Mouse (Mus musculus): ENCODE results near the gene Mcemp1. TPM values are rescaled to one million over a fixed set of nuclear protein-coding genes. Genes with fewer than 3 reads are reported as not detected.
A peak's percentile ranks its signal among the peaks of the same experiment; 100 is the strongest.

The Mcemp1 gene
- polyA plus RNA-seq, 1 experiment from 2014 or later = 0.20 TPM

DNA sequence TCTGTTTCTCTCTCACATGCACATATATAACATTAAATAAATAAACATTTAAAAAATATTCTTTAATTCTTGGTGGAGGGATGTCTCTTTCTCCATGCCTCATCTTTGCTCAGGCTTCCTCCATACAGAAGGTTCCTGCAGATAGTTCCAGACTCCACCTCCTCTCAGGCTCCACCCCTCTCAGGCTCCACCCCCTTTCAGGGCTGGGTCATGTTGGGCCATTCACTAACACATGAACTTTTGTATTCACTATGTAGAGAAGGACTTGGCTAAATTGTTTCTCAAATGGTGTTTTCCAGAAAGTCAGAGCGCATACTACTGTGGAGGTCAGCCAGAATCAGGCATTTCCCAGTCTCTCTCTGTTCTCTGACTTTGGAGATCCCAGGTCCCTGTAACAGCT, 35.9 kb downstream of the Mcemp1 start:
- H3K27me3 ChIP-seq (ENCODE audit: control insufficient read depth, insufficient read depth, low read length) = no peaks in the 10 kb centered on the region
- no peak overlapping the region for H3K4me2 ChIP-seq
- H3K27ac ChIP-seq (ENCODE audit: low read depth, low read length) = no peak overlapping the region
- H3K9me3 ChIP-seq (ENCODE audit: control insufficient read depth, low read length) = no peaks in the 10 kb centered on the region
- DNase-seq (ENCODE audit: low spot score, missing footprints) (no peak), ATAC-seq (ENCODE audit: low FRiP score) (no peak)
- 95% methylated on average over 1 of the region's 1 CpGs for WGBS
- H3K36me3 ChIP-seq (ENCODE audit: control insufficient read depth, insufficient read depth, low read length) = no peaks in the 10 kb centered on the region
- no peaks in the 10 kb centered on the region for H3K4me1 ChIP-seq (ENCODE audit: control insufficient read depth, insufficient read depth, low read length)
- no peak overlapping the region for H3K4me3 ChIP-seq (ENCODE audit: low read depth, low read length)
- no peak overlapping the region for H3K9ac ChIP-seq (ENCODE audit: low read length)

DNA sequence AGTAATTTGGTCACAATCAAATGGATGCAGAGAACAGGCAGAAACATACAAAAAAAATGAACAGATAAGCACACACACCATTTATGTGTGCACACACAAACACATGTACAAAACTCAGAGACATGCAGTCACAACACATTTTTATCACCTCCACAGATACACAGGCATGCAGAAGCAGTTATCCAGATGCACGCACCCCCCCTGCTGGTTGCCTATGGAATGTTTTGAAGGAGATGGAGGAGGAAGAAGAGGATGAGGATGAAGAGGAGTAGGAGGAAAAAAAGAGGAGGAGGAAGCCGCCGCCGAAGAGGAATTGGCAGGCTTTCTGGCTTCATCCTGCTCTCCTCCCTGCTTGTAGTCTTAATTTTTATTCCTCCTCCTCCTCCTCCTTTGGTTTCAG, 40.2 kb downstream of the Mcemp1 start:
- no peak for ATAC-seq (ENCODE audit: low FRiP score)
- H3K9me3 ChIP-seq (ENCODE audit: control insufficient read depth, low read length) = no peaks in the 10 kb centered on the region
- 48% methylated on average over 4 of the region's 4 CpGs for WGBS
- no peaks in the 10 kb centered on the region for H3K4me1 ChIP-seq (ENCODE audit: control insufficient read depth, insufficient read depth, low read length)
- H3K27me3 ChIP-seq (ENCODE audit: control insufficient read depth, insufficient read depth, low read length) = no peaks in the 10 kb centered on the region
- H3K4me3 ChIP-seq (ENCODE audit: low read depth, low read length) = no peak overlapping the region
- H3K36me3 ChIP-seq (ENCODE audit: control insufficient read depth, insufficient read depth, low read length) = no peaks in the 10 kb centered on the region
- H3K27ac ChIP-seq (ENCODE audit: low read depth, low read length) = no peak overlapping the region
- no peak for DNase-seq (ENCODE audit: low spot score, missing footprints)
- H3K9ac ChIP-seq (ENCODE audit: low read length) = no peak overlapping the region
- no peak overlapping the region for H3K4me2 ChIP-seq

DNA sequence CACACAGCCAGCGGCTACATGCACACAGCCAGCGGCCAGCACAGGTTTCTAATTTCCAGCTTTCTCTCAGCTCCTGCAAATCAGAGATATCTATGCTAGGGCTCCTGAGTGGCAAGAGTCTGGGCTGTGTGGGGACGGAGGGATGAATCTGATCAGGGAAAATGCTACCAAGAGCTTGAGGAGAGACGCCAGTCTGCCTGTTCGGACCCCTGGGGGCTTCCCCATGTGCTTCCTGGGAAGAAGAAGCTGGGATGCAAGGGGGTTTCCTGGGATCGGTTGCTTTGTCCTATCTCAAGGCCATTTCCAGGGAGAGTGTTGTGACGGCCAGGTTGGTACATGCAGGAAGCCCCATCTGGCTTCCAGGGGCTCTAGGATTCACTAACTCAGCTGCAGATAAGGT, 42.1 kb downstream of the Mcemp1 start:
- WGBS = 77% methylated on average over 7 of the region's 7 CpGs
- no peak overlapping the region for H3K27ac ChIP-seq (ENCODE audit: low read depth, low read length)
- H3K9ac ChIP-seq (ENCODE audit: low read length) = no peak overlapping the region
- no peaks in the 10 kb centered on the region for H3K36me3 ChIP-seq (ENCODE audit: control insufficient read depth, insufficient read depth, low read length)
- DNase-seq (ENCODE audit: low spot score, missing footprints) (no peak), ATAC-seq (ENCODE audit: low FRiP score) (no peak)
- H3K9me3 ChIP-seq (ENCODE audit: control insufficient read depth, low read length) = no peaks in the 10 kb centered on the region
- H3K4me2 ChIP-seq = no peak overlapping the region
- no peaks in the 10 kb centered on the region for H3K4me1 ChIP-seq (ENCODE audit: control insufficient read depth, insufficient read depth, low read length)
- no peak overlapping the region for H3K4me3 ChIP-seq (ENCODE audit: low read depth, low read length)
- no peaks in the 10 kb centered on the region for H3K27me3 ChIP-seq (ENCODE audit: control insufficient read depth, insufficient read depth, low read length)

DNA sequence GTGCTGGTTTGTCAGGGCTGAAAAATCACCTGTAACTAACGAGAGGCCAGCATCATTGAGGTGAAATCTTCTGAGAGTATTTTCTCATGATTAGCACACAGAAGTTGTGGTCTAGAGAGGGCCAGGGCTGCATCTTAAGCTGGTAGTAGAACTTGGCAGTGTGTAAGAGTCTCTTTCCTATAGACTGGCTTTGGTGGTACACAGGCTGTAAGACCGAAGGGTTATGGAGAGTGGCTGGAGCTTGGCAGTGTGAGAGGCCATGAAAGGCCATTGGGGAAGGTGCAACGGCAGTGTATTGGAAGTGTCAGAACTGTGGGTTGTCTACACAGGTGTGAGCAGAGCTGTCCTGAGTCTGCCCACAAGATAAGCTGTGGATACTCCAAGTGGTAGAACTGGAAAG, 44.8 kb downstream of the Mcemp1 start:
- 90% methylated on average over 3 of the region's 3 CpGs for WGBS
- Histone ChIP-seq H3K27me3 (ENCODE audit: control insufficient read depth, insufficient read depth, low read length) (no peaks in the 10 kb centered on the region), H3K36me3 (ENCODE audit: control insufficient read depth, insufficient read depth, low read length) (no peaks in the 10 kb centered on the region), H3K4me3 (ENCODE audit: low read depth, low read length) (no peak overlapping the region), H3K9ac (ENCODE audit: low read length) (no peak overlapping the region), H3K4me2 (no peak overlapping the region), H3K27ac (ENCODE audit: low read depth, low read length) (no peak overlapping the region), H3K4me1 (ENCODE audit: control insufficient read depth, insufficient read depth, low read length) (no peaks in the 10 kb centered on the region), H3K9me3 (ENCODE audit: control insufficient read depth, low read length) (no peaks in the 10 kb centered on the region)
- ATAC-seq (ENCODE audit: low FRiP score) (no peak), DNase-seq (ENCODE audit: low spot score, missing footprints) (no peak)

DNA sequence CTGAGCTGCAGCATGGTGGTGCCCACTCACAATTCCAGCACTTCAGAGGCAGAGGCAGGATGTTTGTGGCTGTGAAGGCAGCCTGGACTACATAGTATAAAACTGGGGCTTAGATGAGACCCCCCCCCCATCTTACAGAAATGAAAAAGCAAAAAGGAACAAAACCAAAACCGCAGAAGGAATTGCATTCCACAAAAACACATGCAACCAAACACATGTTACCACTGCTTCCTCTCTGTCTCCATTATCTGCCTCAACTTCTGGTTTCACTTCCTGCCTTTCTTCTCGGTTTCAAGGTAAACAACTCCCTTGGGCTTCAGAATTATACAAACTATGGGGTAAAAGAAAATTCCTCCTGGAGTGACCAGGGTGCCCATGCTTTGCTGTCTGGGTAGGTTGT, 46.1 kb downstream of the Mcemp1 start:
- no peaks in the 10 kb centered on the region for H3K4me1 ChIP-seq (ENCODE audit: control insufficient read depth, insufficient read depth, low read length)

DNA sequence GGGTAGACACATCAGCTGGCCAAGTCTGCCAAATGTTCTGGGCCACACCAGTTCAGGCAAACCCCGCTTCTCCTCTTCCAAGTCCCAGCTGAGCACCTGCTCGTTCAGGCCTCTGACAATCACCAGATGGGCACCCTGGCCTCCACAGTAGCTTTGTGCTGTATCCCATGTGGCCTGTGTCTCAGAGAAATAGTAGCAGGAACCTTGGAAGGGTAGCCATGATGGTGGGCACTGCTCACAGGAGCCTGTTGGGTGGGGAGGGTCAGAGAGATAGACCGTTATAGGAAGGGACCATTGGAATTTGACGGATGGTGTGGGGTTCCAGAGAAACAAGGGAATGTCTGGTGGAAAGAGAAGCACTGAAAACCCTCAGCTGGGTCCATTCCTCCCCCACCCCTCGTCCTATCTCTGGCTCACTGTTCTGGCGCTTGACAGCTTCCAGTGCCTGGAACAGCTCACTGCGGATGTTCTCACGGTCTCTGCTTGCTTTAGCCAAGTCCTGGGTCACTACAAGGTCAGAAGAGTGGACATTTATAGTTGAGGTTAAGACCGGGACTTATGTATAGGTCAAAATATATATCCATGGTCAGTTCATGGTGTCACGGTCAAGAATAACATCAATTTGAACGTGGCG, 51.9 kb downstream of the Mcemp1 start:
- no peak overlapping the region for H3K4me2 ChIP-seq
- no peak overlapping the region for H3K9ac ChIP-seq (ENCODE audit: low read length)
- no peaks in the 10 kb centered on the region for H3K9me3 ChIP-seq (ENCODE audit: control insufficient read depth, low read length)
- H3K27ac ChIP-seq (ENCODE audit: low read depth, low read length) = no peak overlapping the region
- WGBS = 86% methylated on average over 12 of the region's 12 CpGs
- no peaks in the 10 kb centered on the region for H3K36me3 ChIP-seq (ENCODE audit: control insufficient read depth, insufficient read depth, low read length)
- H3K27me3 ChIP-seq (ENCODE audit: control insufficient read depth, insufficient read depth, low read length) = no peaks in the 10 kb centered on the region
- DNase-seq (ENCODE audit: low spot score, missing footprints) = no peak
- H3K4me3 ChIP-seq (ENCODE audit: low read depth, low read length) = no peak overlapping the region
- no peak for ATAC-seq (ENCODE audit: low FRiP score)
- H3K4me1 ChIP-seq (ENCODE audit: control insufficient read depth, insufficient read depth, low read length) = no peaks in the 10 kb centered on the region

More for the DNA sequence above, 46.1 kb downstream of the Mcemp1 start:
- WGBS = 68% methylated on average over 2 of the region's 2 CpGs
- no peaks in the 10 kb centered on the region for H3K9me3 ChIP-seq (ENCODE audit: control insufficient read depth, low read length)
- no peak for ATAC-seq (ENCODE audit: low FRiP score)
- H3K36me3 ChIP-seq (ENCODE audit: control insufficient read depth, insufficient read depth, low read length) = no peaks in the 10 kb centered on the region
- no peak overlapping the region for H3K4me2 ChIP-seq
- no peak for DNase-seq (ENCODE audit: low spot score, missing footprints)
- H3K27me3 ChIP-seq (ENCODE audit: control insufficient read depth, insufficient read depth, low read length) = no peaks in the 10 kb centered on the region
- H3K4me3 ChIP-seq (ENCODE audit: low read depth, low read length) = no peak overlapping the region
- H3K9ac ChIP-seq (ENCODE audit: low read length) = no peak overlapping the region
- H3K27ac ChIP-seq (ENCODE audit: low read depth, low read length) = no peak overlapping the region

DNA sequence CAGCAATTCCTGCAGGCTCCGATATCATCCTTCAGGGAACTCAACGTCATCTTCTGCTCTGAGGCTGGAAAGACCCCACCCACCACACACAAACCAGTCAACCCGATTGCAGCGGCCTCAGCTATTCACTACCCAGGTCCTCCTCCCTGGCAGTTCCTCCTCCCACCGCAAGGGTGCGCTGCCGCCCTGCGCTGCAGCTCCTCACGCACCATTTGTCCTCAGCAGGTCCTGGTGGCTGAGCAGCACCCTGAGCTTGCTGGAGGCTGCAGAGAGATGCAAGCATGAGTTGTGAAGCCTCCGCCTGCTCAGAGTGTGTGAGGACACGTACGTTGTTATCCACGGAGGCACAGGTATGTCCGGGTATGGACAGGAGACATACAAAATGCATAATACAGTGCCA, 53.0 kb downstream of the Mcemp1 start:
- ATAC-seq (ENCODE audit: low FRiP score) = peak; percentile 73
- H3K4me1 ChIP-seq (ENCODE audit: control insufficient read depth, insufficient read depth, low read length) = no peaks in the 10 kb centered on the region

More for the DNA sequence above, 53.0 kb downstream of the Mcemp1 start:
- Histone ChIP-seq H3K4me3 (ENCODE audit: low read depth, low read length) (no peak overlapping the region), H3K36me3 (ENCODE audit: control insufficient read depth, insufficient read depth, low read length) (no peaks in the 10 kb centered on the region), H3K27ac (ENCODE audit: low read depth, low read length) (no peak overlapping the region), H3K9ac (ENCODE audit: low read length) (no peak overlapping the region), H3K27me3 (ENCODE audit: control insufficient read depth, insufficient read depth, low read length) (no peaks in the 10 kb centered on the region), H3K9me3 (ENCODE audit: control insufficient read depth, low read length) (no peaks in the 10 kb centered on the region), H3K4me2 (no peak overlapping the region)
- WGBS = 19% methylated on average over 14 of the region's 14 CpGs
- peak; percentile 91 for DNase-seq (ENCODE audit: low spot score, missing footprints)

Other genes with a start within 250 kb of the Mcemp1 start
- 1.8 and 2.8 TPM in 2 replicates for gene Pex11g, start 198.1 kb upstream of the Mcemp1 start, polyA plus RNA-seq (2014; fragmentation: Nextera tagmentation; extraction: Ambion mirVana)
- gene Tex45, start 194.9 kb upstream of the Mcemp1 start, polyA plus RNA-seq (2014; fragmentation: Nextera tagmentation; extraction: Ambion mirVana) = 0.23 TPM in 1 of 2 replicates, not detected in the other
- 30.2 and 31.3 TPM in 2 replicates for gene Zfp358, start 172.6 kb upstream of the Mcemp1 start, polyA plus RNA-seq (2014; fragmentation: Nextera tagmentation; extraction: Ambion mirVana)
- gene Mcoln1, start 165.3 kb upstream of the Mcemp1 start, polyA plus RNA-seq (2014; fragmentation: Nextera tagmentation; extraction: Ambion mirVana) = 44.6 and 47.5 TPM in 2 replicates
- gene Pnpla6, start 150.4 kb upstream of the Mcemp1 start, polyA plus RNA-seq (2014; fragmentation: Nextera tagmentation; extraction: Ambion mirVana) = 15.6 and 15.8 TPM in 2 replicates
- gene C330021F23Rik, start 97.8 kb upstream of the Mcemp1 start, polyA plus RNA-seq (2014; fragmentation: Nextera tagmentation; extraction: Ambion mirVana) = 6.3 and 8.1 TPM in 2 replicates
- 11.3 and 11.9 TPM in 2 replicates for gene Camsap3, start 78.5 kb upstream of the Mcemp1 start, polyA plus RNA-seq (2014; fragmentation: Nextera tagmentation; extraction: Ambion mirVana)
- 58.6 and 63.8 TPM in 2 replicates for gene Xab2, start 44.4 kb upstream of the Mcemp1 start, polyA plus RNA-seq (2014; fragmentation: Nextera tagmentation; extraction: Ambion mirVana)
- 96.9 and 113 TPM in 2 replicates for gene Pet100, start 44.2 kb upstream of the Mcemp1 start, polyA plus RNA-seq (2014; fragmentation: Nextera tagmentation; extraction: Ambion mirVana)
- 0.23 TPM in 1 of 2 replicates, not detected in the other for gene Pcp2, start 40.2 kb upstream of the Mcemp1 start, polyA plus RNA-seq (2014; fragmentation: Nextera tagmentation; extraction: Ambion mirVana)
- 16.7 and 18.1 TPM in 2 replicates for gene Stxbp2, start 34.8 kb upstream of the Mcemp1 start, polyA plus RNA-seq (2014; fragmentation: Nextera tagmentation; extraction: Ambion mirVana)
- 0.15 TPM in 1 of 2 replicates, not detected in the other for gene Retn, start 10.0 kb upstream of the Mcemp1 start, polyA plus RNA-seq (2014; fragmentation: Nextera tagmentation; extraction: Ambion mirVana)
- gene Fcor, start 6.6 kb downstream of the Mcemp1 start, polyA plus RNA-seq (2014; fragmentation: Nextera tagmentation; extraction: Ambion mirVana) = 5.4 and 6.8 TPM in 2 replicates
- 41.0 and 43.3 TPM in 2 replicates for gene Trappc5, start 10.5 kb downstream of the Mcemp1 start, polyA plus RNA-seq (2014; fragmentation: Nextera tagmentation; extraction: Ambion mirVana)
- 0.11 and 0.27 TPM in 2 replicates for gene Fcer2a, start 28.4 kb downstream of the Mcemp1 start, polyA plus RNA-seq (2014; fragmentation: Nextera tagmentation; extraction: Ambion mirVana)
- gene Clec4g, start 54.9 kb downstream of the Mcemp1 start, polyA plus RNA-seq (2014; fragmentation: Nextera tagmentation; extraction: Ambion mirVana) = not detected in 2 replicates
- gene Cd209a, start 83.2 kb downstream of the Mcemp1 start, polyA plus RNA-seq (2014; fragmentation: Nextera tagmentation; extraction: Ambion mirVana) = not detected in 2 replicates
- not detected in 2 replicates for gene Cd209e, start 188.6 kb downstream of the Mcemp1 start, polyA plus RNA-seq (2014; fragmentation: Nextera tagmentation; extraction: Ambion mirVana)
- gene Cd209d, start 212.8 kb downstream of the Mcemp1 start, polyA plus RNA-seq (2014; fragmentation: Nextera tagmentation; extraction: Ambion mirVana) = not detected in 2 replicates

All from midbrain, embryonic 11.5 days (tissue).